Mouse (Mus musculus): ENCODE measurements around the gene Pitpnm2.

DNA sequence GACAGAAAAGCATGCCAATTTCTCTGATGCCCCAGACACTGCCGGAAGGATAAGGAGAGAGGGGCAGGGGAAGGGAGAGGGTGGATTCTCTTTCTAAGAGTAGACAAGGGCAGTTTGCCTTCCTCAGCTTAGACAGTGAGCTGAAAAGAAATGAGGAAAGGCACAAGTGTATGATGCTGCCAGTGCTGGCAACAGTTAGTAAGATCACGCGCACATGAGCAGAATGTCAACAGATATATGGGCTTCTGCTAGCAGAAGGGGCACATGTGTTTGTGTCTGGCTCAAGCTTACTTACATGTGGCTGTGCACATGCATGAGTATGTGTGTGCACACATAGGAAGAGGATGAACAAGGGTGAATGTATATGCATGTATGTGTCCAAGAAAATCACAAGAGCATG is 65.4 kb downstream of the Pitpnm2 start:
- no peak for TF ChIP-seq POLR2A (IDR thresholded peaks at IDR 0.05; ENCODE audit: insufficient read length, low read depth)
- TF ChIP-seq REST (IDR thresholded peaks at IDR 0.05; ENCODE audit: insufficient read depth, insufficient read length) = no peak
- TF ChIP-seq MAX (IDR thresholded peaks at IDR 0.05; ENCODE audit: low read depth) = no peak
- TF ChIP-seq E2F4 (IDR thresholded peaks at IDR 0.05; ENCODE audit: insufficient read depth) = no peak
- no peak for TF ChIP-seq CEBPB (IDR thresholded peaks at IDR 0.05; ENCODE audit: insufficient read depth, poor library complexity, severe bottlenecking)
- no peak for TF ChIP-seq SRF (IDR thresholded peaks at IDR 0.05; ENCODE audit: control insufficient read depth, insufficient read length, low read depth)
- no peak for TF ChIP-seq TCF12 (IDR thresholded peaks at IDR 0.05; ENCODE audit: insufficient read depth, poor library complexity, severe bottlenecking)
- TF ChIP-seq POLR2AphosphoS2 (IDR thresholded peaks at IDR 0.05; ENCODE audit: insufficient read length, low read depth) = no peak
